Mouse (Mus musculus) ES-E14 (cell line): ENCODE results near the gene Apba2.

Experiments used
- CHD2 ChIP-seq: IDR thresholded peaks from 2 replicates; pipeline ENCODE4 v1.6.1; 2014; ENCODE audit warnings: mild to moderate bottlenecking, low read depth, low read length, inconsistent platforms
- HCFC1 ChIP-seq: IDR thresholded peaks from 2 replicates; pipeline ENCODE4 v1.6.1; 2012; ENCODE audit warnings: low read length, inconsistent platforms, borderline replicate concordance; ENCODE audit not compliant: insufficient read depth
- ZC3H11A ChIP-seq: IDR thresholded peaks from 2 replicates; pipeline ENCODE4 v1.6.1; 2012; ENCODE audit warnings: low read depth, mild to moderate bottlenecking, inconsistent platforms, low read length, borderline replicate concordance
- ZNF384 ChIP-seq: IDR thresholded peaks from 2 replicates; pipeline ENCODE4 v1.6.1; 2012; ENCODE audit warnings: low read depth, low read length, inconsistent platforms

DNA sequence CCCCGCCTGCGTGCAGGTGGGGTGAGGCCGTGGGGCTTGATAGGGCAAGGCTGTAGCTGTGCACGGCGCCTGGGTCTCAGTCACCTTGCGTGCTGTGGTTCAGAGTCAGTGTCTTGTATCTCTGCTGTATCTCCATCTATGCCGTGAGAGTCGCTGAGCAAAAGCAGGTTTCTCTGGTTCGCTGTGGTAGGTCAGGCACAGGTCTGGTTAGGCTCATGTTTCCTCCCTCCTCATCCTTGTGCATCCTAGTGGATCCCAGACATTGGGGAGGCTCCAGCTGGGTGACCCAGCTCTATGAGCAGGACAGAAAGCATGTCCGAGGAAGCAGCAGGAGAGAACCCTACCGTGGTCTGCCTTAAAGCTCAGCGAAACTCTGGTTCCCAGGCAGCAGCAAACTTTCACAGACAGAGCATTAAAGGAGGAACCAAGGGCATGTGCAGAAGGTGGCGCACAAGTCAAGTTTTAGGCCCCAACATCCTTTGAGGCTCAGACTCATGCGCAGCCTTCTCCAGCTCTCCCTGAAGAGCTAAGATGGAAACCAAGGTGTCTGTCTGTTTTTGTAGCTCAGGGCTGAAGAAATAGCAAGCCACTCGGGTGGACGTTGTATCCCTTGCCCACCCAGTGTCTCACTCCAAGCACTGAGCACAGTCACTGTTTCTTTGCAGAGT, 51.2 kb downstream of the Apba2 start:
- TF ChIP-seq ZC3H11A (no peak), HCFC1 (no peak), ZNF384 (no peak), CHD2 (no peak)
